Mouse (Mus musculus): Measurements from ENCODE around the gene Notum. TPM values are rescaled to one million over a fixed set of nuclear protein-coding genes. Genes with fewer than 3 reads are reported as not detected.

Gene Notum
- total RNA-seq, 2 experiments from 2014 or later, result 4.0 to 7.2 TPM

GRCm38 (mm10) chr11:120623961-120624679 is 36.9 kb downstream of the Notum start:
- intact Hi-C loops (cut with DNase I), result loop anchor here (2.0 to 5.0 kb wide), 2 partner anchors 89 to 153 kb away; partner anchors contain the start of genes Cenpx and Lrrc45
- DNase-seq (ENCODE audit: extremely low spot score in 1 of 2, low spot score in 2 of 2), result peak; percentile 52 to 64
- peak overlapping the region; percentile 88 for H3K4me3 ChIP-seq
- peak; percentile 65 for TF ChIP-seq CTCF (IDR thresholded peaks at IDR 0.05)
- H3K27ac ChIP-seq, result peak overlapping the region; percentile 89

DNA sequence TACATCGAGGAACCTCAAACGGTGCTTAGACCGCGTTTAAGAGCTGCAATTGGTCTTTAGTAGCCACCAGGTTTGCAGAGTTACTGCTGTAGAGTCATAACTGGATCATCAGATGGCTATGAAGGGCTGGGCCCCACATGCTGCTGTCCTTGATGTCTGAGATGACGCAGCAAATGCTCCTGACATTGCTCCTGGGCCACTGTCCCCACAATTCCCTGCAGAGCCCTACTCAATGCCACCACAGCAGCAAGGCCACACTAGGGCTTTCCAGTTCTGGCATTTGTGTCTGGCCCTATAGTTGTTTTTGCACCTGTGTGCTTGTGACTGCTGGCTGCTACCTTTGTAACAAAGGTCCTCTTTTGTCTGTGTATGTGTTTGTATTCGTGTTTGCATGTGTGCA is 38.2 kb downstream of the Notum start:
- DNase-seq (ENCODE audit: extremely low spot score in 1 of 2, low spot score in 2 of 2), result no peak
- Histone ChIP-seq H3K4me3 (no peak overlapping the region), H3K27ac (no peak overlapping the region)
- TF ChIP-seq CTCF (IDR thresholded peaks at IDR 0.05), result no peak
- intact Hi-C loops (cut with DNase I), result loop anchor here (5.0 kb wide), 1 partner anchor 154 kb away; no protein-coding TSS in a partner anchor

DNA sequence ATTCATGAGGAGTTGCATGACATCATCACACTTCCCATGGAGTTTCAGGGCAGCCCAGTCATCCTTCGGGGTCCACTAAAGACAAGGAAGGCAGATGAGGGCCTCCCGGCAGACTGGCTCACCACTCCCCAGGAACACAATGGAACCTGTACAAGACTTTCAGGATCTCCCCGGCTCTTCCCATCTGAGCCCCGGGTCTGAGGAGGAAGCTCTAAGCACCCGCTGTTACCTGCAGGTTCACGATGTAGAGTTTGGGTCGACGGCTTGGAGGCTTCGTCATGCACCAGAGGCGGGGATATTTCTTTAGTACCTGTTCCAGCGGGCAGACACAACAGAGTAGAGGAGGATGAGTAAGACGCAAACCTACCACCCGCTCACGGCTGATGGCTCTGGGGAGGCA is 40.8 kb downstream of the Notum start:
- DNase-seq (ENCODE audit: extremely low spot score in 1 of 2, low spot score in 2 of 2), result no peak
- Histone ChIP-seq H3K27ac (no peak overlapping the region), H3K4me3 (no peak overlapping the region)
- intact Hi-C loops (cut with DNase I), result loop anchor here (5.0 kb wide), 1 partner anchor 157 kb away; no protein-coding TSS in a partner anchor
- no peak for TF ChIP-seq CTCF (IDR thresholded peaks at IDR 0.05)

- DNase-seq (ENCODE audit: extremely low spot score in 1 of 2, low spot score in 2 of 2), result no peak
- TF ChIP-seq CTCF (IDR thresholded peaks at IDR 0.05), result no peak
- Histone ChIP-seq H3K4me3 (no peak overlapping the region), H3K27ac (no peak overlapping the region)
- intact Hi-C loops (cut with DNase I), result loop anchor here (5.0 kb wide), 1 partner anchor 132 kb away; no protein-coding TSS in a partner anchor
Observed at GRCm38 (mm10) chr11:120618619-120619535, 42.1 kb downstream of the Notum start.

DNA sequence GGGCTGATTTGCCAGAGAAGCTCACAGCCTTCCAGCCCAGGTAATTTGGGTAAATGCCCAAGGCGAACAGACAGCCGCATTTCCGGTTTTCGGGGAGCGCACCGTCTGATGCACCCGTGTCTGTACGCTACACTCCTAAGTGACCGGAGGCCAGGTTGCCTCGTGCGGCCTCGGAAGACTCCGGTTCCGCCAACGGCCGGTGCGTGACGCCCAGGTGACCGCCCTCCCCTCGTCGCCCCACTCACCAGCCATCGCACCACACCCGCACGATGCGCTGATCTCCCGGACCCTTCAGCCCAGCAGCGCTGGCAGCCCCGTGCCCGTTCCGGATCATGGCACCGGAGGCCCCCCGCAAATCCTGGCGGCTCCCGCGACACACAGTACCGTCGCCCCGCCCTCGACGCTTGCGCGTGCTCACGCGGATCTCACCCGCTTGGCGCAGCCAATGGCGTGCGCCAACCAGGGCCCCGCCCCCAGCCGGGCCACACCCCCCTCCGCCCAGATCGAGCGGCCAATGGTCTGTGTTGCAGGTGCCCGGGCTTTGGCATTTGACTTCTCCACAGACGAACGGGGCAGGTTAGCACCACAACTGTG is 43.4 kb downstream of the Notum start, which contains the start of gene Pcyt2:
TSS of gene Pcyt2 (minus strand) at position 418 of the 594 bp plus-strand sequence.
- Histone ChIP-seq H3K27ac (peak within 1 kb of the TSS; percentile 85), H3K4me3 (peak within 1 kb of the TSS; percentile 68)
- no peak for TF ChIP-seq CTCF (IDR thresholded peaks at IDR 0.05)
- DNase-seq (ENCODE audit: extremely low spot score in 1 of 2, low spot score in 2 of 2), result peak; percentile 92 to 93
- intact Hi-C loops (cut with DNase I), result loop anchor here (5.0 kb wide), 1 partner anchor 130 kb away; no protein-coding TSS in a partner anchor

DNA sequence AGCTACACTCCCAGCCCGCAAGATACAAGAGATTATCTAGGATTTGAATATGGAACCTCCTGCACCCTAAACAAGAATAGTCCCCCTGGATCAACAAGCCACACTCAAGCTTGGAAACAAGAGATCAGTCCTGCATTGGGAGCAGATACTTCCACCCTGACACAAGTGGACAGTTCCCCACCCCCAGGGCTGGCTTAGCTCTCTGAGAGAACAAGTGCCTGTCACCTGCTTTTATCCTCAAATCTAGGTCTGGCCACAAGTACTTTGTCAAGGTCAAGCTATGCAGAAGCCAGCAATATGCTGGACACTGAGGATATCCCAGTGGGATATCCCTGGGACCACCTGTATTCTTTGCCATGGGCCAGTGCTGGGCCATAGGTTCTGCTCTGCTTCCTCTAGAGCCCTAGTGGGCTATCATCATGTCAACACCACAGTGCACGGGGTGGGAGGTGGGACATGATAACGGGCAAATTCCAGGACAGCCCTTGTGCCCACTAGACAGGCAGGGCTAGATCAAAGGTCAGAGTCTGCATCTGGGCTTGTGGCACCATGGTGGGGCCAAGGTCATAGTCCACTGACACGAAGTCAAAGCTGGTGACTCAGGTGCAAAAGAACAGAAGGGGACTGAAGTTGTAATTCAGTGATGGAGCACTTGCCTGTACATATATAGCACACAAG is 44.2 kb downstream of the Notum start:
- intact Hi-C loops (cut with DNase I), result loop anchor here (5.0 kb wide), 1 partner anchor 129 kb away; no protein-coding TSS in a partner anchor
- TF ChIP-seq CTCF (IDR thresholded peaks at IDR 0.05), result no peak
- H3K27ac ChIP-seq, result peak overlapping the region; percentile 85
- H3K4me3 ChIP-seq, result peak overlapping the region; percentile 68
- DNase-seq (ENCODE audit: extremely low spot score in 1 of 2, low spot score in 2 of 2), result no peak

GRCm38 (mm10) chr11:120615606-120616203 is 45.3 kb downstream of the Notum start:
- no peak for TF ChIP-seq CTCF (IDR thresholded peaks at IDR 0.05)
- no peak for DNase-seq (ENCODE audit: extremely low spot score in 1 of 2, low spot score in 2 of 2)
- intact Hi-C loops (cut with DNase I), result loop anchor here (5.0 kb wide), 1 partner anchor 128 kb away; no protein-coding TSS in a partner anchor
- no peak overlapping the region for H3K4me3 ChIP-seq
- H3K27ac ChIP-seq, result no peak overlapping the region

GRCm38 (mm10) chr11:120615167-120615566 is 45.8 kb downstream of the Notum start:
- no peak for TF ChIP-seq CTCF (IDR thresholded peaks at IDR 0.05)
- intact Hi-C loops (cut with DNase I), result loop anchor here (5.0 kb wide), 1 partner anchor 128 kb away; no protein-coding TSS in a partner anchor
- Histone ChIP-seq H3K4me3 (no peak overlapping the region), H3K27ac (no peak overlapping the region)
- DNase-seq (ENCODE audit: extremely low spot score in 1 of 2, low spot score in 2 of 2), result no peak

DNA sequence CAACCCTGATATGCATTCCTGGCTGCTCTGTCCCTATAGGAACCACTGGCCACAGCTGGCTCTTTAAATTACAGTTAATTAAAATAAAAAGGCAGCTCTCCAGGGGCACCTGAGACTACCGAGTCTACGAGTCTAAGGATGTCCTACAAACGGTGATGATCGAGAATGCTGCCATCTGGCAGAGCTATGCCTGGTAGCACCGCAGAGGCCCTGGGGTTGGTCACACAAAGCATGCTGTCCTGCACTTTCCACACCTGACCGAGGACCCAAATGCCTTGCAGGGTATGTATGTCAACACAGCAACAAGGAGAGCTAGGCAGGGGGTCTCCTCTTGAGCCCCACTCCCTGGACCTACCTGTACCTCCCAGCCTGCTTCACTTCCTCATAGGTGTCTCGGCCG is 47.0 kb downstream of the Notum start:
- Histone ChIP-seq H3K4me3 (no peak overlapping the region), H3K27ac (no peak overlapping the region)
- intact Hi-C loops (cut with DNase I), result no loop called here
- TF ChIP-seq CTCF (IDR thresholded peaks at IDR 0.05), result no peak
- no peak for DNase-seq (ENCODE audit: extremely low spot score in 1 of 2, low spot score in 2 of 2)

- intact Hi-C loops (cut with DNase I), result no loop called here
- no peak for TF ChIP-seq CTCF (IDR thresholded peaks at IDR 0.05)
- no peak for DNase-seq (ENCODE audit: extremely low spot score in 1 of 2, low spot score in 2 of 2)
- Histone ChIP-seq H3K4me3 (no peak overlapping the region), H3K27ac (no peak overlapping the region)
Observed at GRCm38 (mm10) chr11:120613481-120613972, 47.4 kb downstream of the Notum start.

Measured in left cerebral cortex, adult 2 months (tissue).